Mouse (Mus musculus) inflammation-experienced regulatory T-cells, adult 6 months (primary cell): ENCODE data around the gene Ppm1m. TPM values are rescaled to one million over a fixed set of nuclear protein-coding genes. Genes with fewer than 3 reads are reported as not detected.

Experiments
- ATAC-seq: one replicate; pipeline ENCODE4 v1.8.0; 2017
- polyA plus RNA-seq, 3 experiments: library from polyadenylated mRNA; unstranded; fragments of 100-300 nt; shearing (Covaris generic); gene quantifications; one replicate each; pipeline ENCODE4 v1.2.1; 2017

Ppm1m gene
- 10 to 100 TPM; 11.2 to 27.9 (median 20.4) TPM for polyA plus RNA-seq

- ATAC-seq: no peak
Measured at GRCm38 (mm10) chr9:106199535-106200272, at the start of gene Ppm1m. Ppm1m (minus strand) TSS chr9:106199746.

GRCm38 (mm10) chr9:106242813-106243488 lies 43.4 kb upstream of the Ppm1m start:
- no peak for ATAC-seq

GRCm38 (mm10) chr9:106241541-106242164 lies 42.1 kb upstream of the Ppm1m start:
- no peak for ATAC-seq

- no peak for ATAC-seq
Measured at GRCm38 (mm10) chr9:106237878-106238277, 38.3 kb upstream of the Ppm1m start.

GRCm38 (mm10) chr9:106237401-106237800 lies 37.9 kb upstream of the Ppm1m start:
- ATAC-seq: no peak

- ATAC-seq: no peak
Measured at GRCm38 (mm10) chr9:106236818-106237211, 37.3 kb upstream of the Ppm1m start.

GRCm38 (mm10) chr9:106236156-106236817 lies 36.7 kb upstream of the Ppm1m start:
- ATAC-seq: no peak

- no peak for ATAC-seq
Measured at GRCm38 (mm10) chr9:106235194-106235830, 35.8 kb upstream of the Ppm1m start.

- ATAC-seq: no peak
Measured at GRCm38 (mm10) chr9:106233953-106234352, 34.4 kb upstream of the Ppm1m start.

GRCm38 (mm10) chr9:106232956-106233355 lies 33.4 kb upstream of the Ppm1m start:
- no peak for ATAC-seq

- ATAC-seq: no peak
Measured at GRCm38 (mm10) chr9:106231816-106232215, 32.3 kb upstream of the Ppm1m start.

GRCm38 (mm10) chr9:106231220-106231619 lies 31.7 kb upstream of the Ppm1m start:
- no peak for ATAC-seq

- no peak for ATAC-seq
Measured at GRCm38 (mm10) chr9:106230734-106231106, 31.2 kb upstream of the Ppm1m start.

- no peak for ATAC-seq
Measured at GRCm38 (mm10) chr9:106230051-106230733, 30.6 kb upstream of the Ppm1m start.

GRCm38 (mm10) chr9:106227790-106228429 lies 28.4 kb upstream of the Ppm1m start:
- no peak for ATAC-seq

GRCm38 (mm10) chr9:106226151-106226682 lies 26.7 kb upstream of the Ppm1m start:
- ATAC-seq: no peak

- no peak for ATAC-seq
Measured at GRCm38 (mm10) chr9:106225469-106226150, 26.1 kb upstream of the Ppm1m start.

- ATAC-seq: no peak
Measured at GRCm38 (mm10) chr9:106222994-106223393, 23.4 kb upstream of the Ppm1m start.

GRCm38 (mm10) chr9:106222261-106222851 lies 22.8 kb upstream of the Ppm1m start, which contains the start of gene Tlr9:
Tlr9 (plus strand) TSS chr9:106222598.
- ATAC-seq: no peak

- ATAC-seq: no peak
Measured at GRCm38 (mm10) chr9:106220894-106221523, 21.5 kb upstream of the Ppm1m start.
